Mouse (Mus musculus) lung, postnatal 0 days (tissue): ENCODE data around the gene Atp5g3.

Source experiments
- CTCF ChIP-seq: IDR thresholded peaks from 2 replicates; pipeline ENCODE4 v1.5.1; 2016; ENCODE audit warnings: antibody characterized with exemption, mild to moderate bottlenecking
- EP300 ChIP-seq: IDR thresholded peaks from 2 replicates; pipeline ENCODE4 v1.6.1; 2016; ENCODE audit warnings: antibody characterized with exemption, mild to moderate bottlenecking, control low read depth

- TF ChIP-seq EP300 (no peak), CTCF (no peak)
Measured at GRCm38 (mm10) chr2:73938896-73939295, 27.8 kb upstream of the Atp5g3 start.
